Mouse (Mus musculus) liver, postnatal 0 days (tissue): ENCODE results near the gene Wnk2. TPM values are rescaled to one million over a fixed set of nuclear protein-coding genes. Genes with fewer than 3 reads are reported as not detected.
A peak's percentile ranks its signal among the peaks of the same experiment; 100 is the strongest.

Source experiments
- ATAC-seq: fragments of 200-750 bp; cut with Nextera tagmentation; 2 replicates; pipeline ENCODE4 v1.8.0; 2017; ENCODE audit warnings: mild to moderate bottlenecking, moderate library complexity
- DNase-seq: peaks from one replicate; pipeline ENCODE4 v3.0.0-alpha.2; 2016
- H3K27ac ChIP-seq: fragments of 300-500 bp; sonication (generic); 2 replicates; pipeline ENCODE4 v1.5.1; 2014; ENCODE audit warnings: antibody characterized with exemption, moderate library complexity, mild to moderate bottlenecking, low read depth
- H3K27me3 ChIP-seq: fragments of 300-500 bp; sonication (generic); 2 replicates; pipeline ENCODE4 v1.6.1; 2014; ENCODE audit warnings: low read length, control low read depth, mixed read lengths; ENCODE audit not compliant: insufficient read depth
- H3K36me3 ChIP-seq: fragments of 300-500 bp; sonication (generic); replicated peaks from 2 replicates; pipeline ENCODE4 v1.6.1; 2014; ENCODE audit warnings: mild to moderate bottlenecking, control low read depth, low read length, moderate library complexity, mixed read lengths; ENCODE audit not compliant: insufficient read depth
- H3K4me1 ChIP-seq: fragments of 300-500 bp; sonication (generic); 2 replicates; pipeline ENCODE4 v1.6.1; 2014; ENCODE audit warnings: antibody characterized with exemption, mild to moderate bottlenecking, control low read depth; ENCODE audit not compliant: insufficient read depth
- H3K4me2 ChIP-seq: fragments of 300-500 bp; sonication (generic); 2 replicates; pipeline ENCODE4 v1.6.1; 2014; ENCODE audit warnings: low read depth, mild to moderate bottlenecking, low read length, moderate library complexity, mixed read lengths
- H3K4me3 ChIP-seq: fragments of 300-500 bp; sonication (generic); 2 replicates; pipeline ENCODE4 v1.5.1; 2014; ENCODE audit warnings: low read depth, low read length
- H3K9ac ChIP-seq: fragments of 300-500 bp; sonication (generic); replicated peaks from 2 replicates; pipeline ENCODE4 v1.6.1; 2014; ENCODE audit warnings: mild to moderate bottlenecking, moderate library complexity
- H3K9me3 ChIP-seq: fragments of 300-500 bp; sonication (generic); 2 replicates; pipeline ENCODE4 v1.6.1; 2016; ENCODE audit warnings: mild to moderate bottlenecking, control low read depth, low read length, mixed read lengths
- CTCF ChIP-seq: sonication (generic); IDR thresholded peaks from 2 replicates; pipeline ENCODE4 v1.5.1; 2016; ENCODE audit warnings: antibody characterized with exemption, low read depth
- EP300 ChIP-seq: IDR thresholded peaks from 2 replicates; pipeline ENCODE4 v1.6.1; 2016; ENCODE audit warnings: antibody characterized with exemption, low read depth, mild to moderate bottlenecking
- WGBS: fragments of 180-500 bp; shearing (Covaris S2); extraction: QIAGEN DNeasy Blood & Tissue Kit; methylation state at CpG from one replicate; pipeline ENCODE4 v1.1.7; 2014; ENCODE audit not compliant: insufficient replicate concordance; 5-methylcytosine and 5-hydroxymethylcytosine counted together
- polyA plus RNA-seq: library from polyadenylated mRNA; unstranded; fragments of >200 nt; fragmentation: Nextera tagmentation; extraction: Ambion mirVana; gene quantifications from 2 replicates; pipeline ENCODE4 v1.2.1, GENCODE M21; 2015

The Wnk2 gene
- polyA plus RNA-seq, 1 experiment from 2014 or later = 0.13 TPM

DNA sequence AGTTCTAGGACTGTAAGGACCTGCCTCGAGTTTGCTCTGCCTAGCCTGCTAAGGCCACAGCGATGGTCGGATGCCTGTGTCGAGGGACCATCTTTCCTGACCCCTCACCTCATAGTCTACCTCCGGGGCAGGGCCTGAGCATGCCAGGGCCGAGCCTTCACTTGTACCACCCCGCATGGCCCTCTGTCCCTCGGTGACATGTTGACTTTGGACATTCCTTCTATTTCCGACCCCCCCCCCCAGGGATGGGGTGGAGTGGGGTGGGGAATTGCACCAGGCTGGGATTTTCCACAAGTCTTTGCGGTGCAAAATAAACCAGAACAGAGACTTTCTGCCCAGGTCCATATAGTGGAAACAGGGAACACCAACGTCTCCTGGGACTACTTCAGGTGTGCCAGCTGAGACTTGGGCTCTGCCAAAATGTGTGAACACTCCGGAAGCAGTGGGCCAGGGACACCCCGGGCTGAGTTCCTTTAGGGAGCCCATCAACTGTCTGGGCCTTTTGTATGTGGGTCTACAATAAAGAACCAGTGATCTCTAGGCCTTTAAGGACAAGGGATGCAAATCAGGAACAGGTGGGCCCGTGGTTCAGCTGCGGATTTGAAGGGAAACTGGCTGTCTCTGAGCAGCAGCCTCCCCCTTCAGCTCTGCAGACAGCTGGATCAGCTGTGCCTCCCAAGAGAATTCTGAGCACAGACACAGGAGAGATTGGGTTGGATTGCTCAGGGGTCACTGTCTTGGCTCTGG is 40.6 kb upstream of the Wnk2 start:
- TF ChIP-seq CTCF (no peak), EP300 (no peak)
- H3K4me1 ChIP-seq = peaks cover 67% of the 10 kb centered on the region

GRCm38 (mm10) chr13:49187288-49188218 is 39.7 kb upstream of the Wnk2 start, which contains the start of gene Ninj1:
Gene Ninj1 (plus strand): TSS chr13:49187485.
- Histone ChIP-seq H3K27me3 (no peaks in the 10 kb centered on the region), H3K4me2 (peak within 1 kb of the TSS; percentile 92), H3K36me3 (no peaks in the 10 kb centered on the region), H3K9ac (peak within 1 kb of the TSS; percentile 77), H3K4me3 (peak within 1 kb of the TSS; percentile 65), H3K27ac (peak within 1 kb of the TSS; percentile 95), H3K4me1 (peaks cover 60% of the 10 kb centered on the region), H3K9me3 (no peaks in the 10 kb centered on the region)
- TF ChIP-seq EP300 (peak; percentile 13; the same call in 1 of the 2 replicates), CTCF (no peak)
- WGBS = 1% methylated on average over 59 of the region's 87 CpGs
- DNase-seq (peak; percentile 88), ATAC-seq (peak; percentile 85)

More for the DNA sequence above, 40.6 kb upstream of the Wnk2 start:
- H3K27ac ChIP-seq = peak overlapping the region; percentile 95
- peak overlapping the region; percentile 77 for H3K9ac ChIP-seq
- ATAC-seq (peak; percentile 33), DNase-seq (peak; percentile 33)
- 0 out of 2 replicates have a peak, but pooled peaks cover 4% of the 10 kb centered on the region for H3K36me3 ChIP-seq
- no peaks in the 10 kb centered on the region for H3K27me3 ChIP-seq
- peak overlapping the region; percentile 92 for H3K4me2 ChIP-seq
- peak overlapping the region; percentile 65 for H3K4me3 ChIP-seq
- H3K9me3 ChIP-seq = no peaks in the 10 kb centered on the region
- 19% methylated on average over 15 of the region's 15 CpGs for WGBS

- WGBS = 22% methylated on average over 11 of the region's 11 CpGs
- TF ChIP-seq CTCF (no peak), EP300 (no peak)
Observed at GRCm38 (mm10) chr13:49186798-49187287, 39.0 kb upstream of the Wnk2 start.

DNA sequence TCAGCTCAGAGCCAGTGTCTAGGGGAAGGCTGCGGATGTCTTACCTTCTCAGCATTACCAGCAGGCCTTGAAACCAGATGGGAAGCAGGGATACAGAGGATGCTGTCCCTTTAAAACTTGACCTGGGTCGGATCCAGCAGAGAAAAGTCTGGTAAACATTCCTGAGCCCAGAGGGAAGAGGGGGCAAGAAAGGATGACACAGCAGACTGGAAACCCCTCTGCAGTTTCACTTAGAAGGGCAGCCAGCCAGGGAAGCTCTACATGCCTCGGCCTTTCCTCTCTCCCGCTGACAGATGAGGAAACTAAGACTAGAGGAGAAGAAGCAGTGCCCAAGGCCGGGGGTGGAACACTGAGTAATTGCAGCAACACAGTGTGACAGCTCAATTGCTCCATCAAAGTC is 35.8 kb upstream of the Wnk2 start:
- no peak overlapping the region for H3K4me2 ChIP-seq

More at GRCm38 (mm10) chr13:49186798-49187287, 39.0 kb upstream of the Wnk2 start:
- Histone ChIP-seq H3K27ac (peak overlapping the region; percentile 95), H3K9me3 (no peaks in the 10 kb centered on the region), H3K4me2 (peak overlapping the region; percentile 92), H3K4me1 (peaks cover 53% of the 10 kb centered on the region), H3K27me3 (no peaks in the 10 kb centered on the region), H3K36me3 (no peaks in the 10 kb centered on the region), H3K9ac (peak overlapping the region; percentile 57), H3K4me3 (peak overlapping the region; percentile 65; the same call in 1 of the 2 replicates)
- DNase-seq (no peak), ATAC-seq (peak; percentile 9)

DNA sequence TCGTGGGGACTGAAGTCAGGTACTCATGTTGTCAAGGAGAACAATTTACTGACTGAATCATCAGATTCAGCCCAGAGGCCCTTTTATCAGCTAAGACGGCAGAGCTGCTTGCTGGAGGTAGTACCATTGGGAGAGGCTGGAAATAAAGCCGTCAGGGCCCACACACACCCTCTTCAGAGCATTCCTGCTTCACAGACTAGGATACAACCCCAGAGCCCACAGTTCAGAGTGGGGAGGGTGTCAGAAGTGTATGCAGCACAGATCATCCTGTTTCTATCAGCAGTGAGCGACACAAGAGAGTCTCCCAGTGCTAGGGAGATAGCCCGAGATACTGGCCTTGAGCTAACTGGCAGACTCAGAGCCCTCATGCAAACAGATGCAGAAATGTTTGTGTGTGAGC is 35.3 kb upstream of the Wnk2 start:
- DNase-seq = no peak
- Histone ChIP-seq H3K9me3 (no peaks in the 10 kb centered on the region), H3K36me3 (no peaks in the 10 kb centered on the region), H3K4me3 (no peak overlapping the region), H3K4me1 (peaks cover 21% of the 10 kb centered on the region), H3K27me3 (no peaks in the 10 kb centered on the region), H3K9ac (no peak overlapping the region; the same call in 1 of the 2 replicates), H3K27ac (no peak overlapping the region), H3K4me2 (no peak overlapping the region)
- 49% methylated on average over 5 of the region's 5 CpGs for WGBS
- TF ChIP-seq EP300 (no peak), CTCF (no peak)
- ATAC-seq = no peak

More for the DNA sequence above, 35.8 kb upstream of the Wnk2 start:
- no peaks in the 10 kb centered on the region for H3K27me3 ChIP-seq
- H3K9me3 ChIP-seq = no peaks in the 10 kb centered on the region
- no peak for DNase-seq
- 43% methylated on average over 5 of the region's 5 CpGs for WGBS
- TF ChIP-seq CTCF (no peak), EP300 (no peak)
- no peak overlapping the region; the same call in 1 of the 2 replicates for H3K9ac ChIP-seq
- peaks cover 26% of the 10 kb centered on the region for H3K4me1 ChIP-seq
- H3K4me3 ChIP-seq = no peak overlapping the region
- no peaks in the 10 kb centered on the region for H3K36me3 ChIP-seq
- no peak overlapping the region for H3K27ac ChIP-seq
- no peak for ATAC-seq
